Mouse (Mus musculus) G1E (cell line): ENCODE data around the gene Tuba1a. TPM values are rescaled to one million over a fixed set of nuclear protein-coding genes. Genes with fewer than 3 reads are reported as not detected.
A peak's percentile ranks its signal among the peaks of the same experiment; 100 is the strongest.

Experiments used
- ATAC-seq: 2 replicates; pipeline ENCODE4 v1.8.0; 2016; ENCODE audit warnings: mild to moderate bottlenecking; ENCODE audit not compliant: insufficient number of reproducible peaks, poor library complexity, low FRiP score, severe bottlenecking; ENCODE audit errors: extremely low read depth
- DNase-seq: peaks from one replicate; pipeline ENCODE4 v3.0.0; 2012; ENCODE audit warnings: low spot score
- H3K27me3 ChIP-seq: 2 replicates; pipeline ENCODE4 v1.6.1; 2012; ENCODE audit warnings: mild to moderate bottlenecking, low read length, inconsistent platforms; ENCODE audit not compliant: insufficient read depth
- H3K36me3 ChIP-seq: replicated peaks from 2 replicates; pipeline ENCODE3; 2012; ENCODE audit warnings: mild to moderate bottlenecking, inconsistent platforms
- H3K4me1 ChIP-seq: 2 replicates; pipeline ENCODE4 v1.6.1; 2012; ENCODE audit warnings: low read depth, low read length, inconsistent platforms, mixed read lengths; ENCODE audit not compliant: insufficient read depth
- H3K4me3 ChIP-seq: 2 replicates; pipeline ENCODE4 v1.5.1; 2012; ENCODE audit warnings: low read depth, mild to moderate bottlenecking, inconsistent platforms, low read length, moderate library complexity, mixed read lengths
- H3K9me3 ChIP-seq: replicated peaks from 2 replicates; pipeline ENCODE4 v1.6.1; 2012; ENCODE audit warnings: inconsistent platforms
- CTCF ChIP-seq: IDR thresholded peaks from 2 replicates; pipeline ENCODE4 v1.5.1; 2012; ENCODE audit warnings: low read depth, low read length, inconsistent platforms, mixed read lengths
- GATA1 ChIP-seq: IDR thresholded peaks from 2 replicates; pipeline ENCODE4 v1.6.1; 2012; ENCODE audit warnings: borderline replicate concordance, low read length, inconsistent platforms, mixed read lengths
- GATA2 ChIP-seq: IDR thresholded peaks from 2 replicates; pipeline ENCODE4 v1.6.1; 2012; ENCODE audit warnings: low read depth, low read length, inconsistent platforms, borderline replicate concordance
- POLR2AphosphoS5 ChIP-seq: IDR thresholded peaks from 2 replicates; pipeline ENCODE4 v1.6.1; 2012; ENCODE audit warnings: low read depth, low read length, inconsistent platforms; ENCODE audit not compliant: insufficient replicate concordance
- TAL1 ChIP-seq: conservative IDR thresholded peaks from 2 replicates; pipeline ENCODE4 v1.6.1; 2012; ENCODE audit warnings: low read depth, low read length, inconsistent platforms, mixed read lengths
- polyA plus RNA-seq: library from polyadenylated mRNA; stranded (reverse); fragments of >175 nt; gene quantifications from 2 replicates; pipeline ENCODE4 v1.2.3, GENCODE M21; 2012
- total RNA-seq, 2 experiments: library from RNA; stranded (forward) in 1 of 2; stranded (reverse) in 1 of 2; fragments of 200-1000 nt in 1 of 2; fragments of >200 nt in 1 of 2; fragmentation: Nextera tagmentation in 1 of 2; gene quantifications; 2 replicates each; pipeline ENCODE4 v1.2.3; 2014 to 2017

Tuba1a gene
- total and polyA plus RNA-seq, 3 experiments = 3.3 to 35.9 (median 22.3) TPM

DNA sequence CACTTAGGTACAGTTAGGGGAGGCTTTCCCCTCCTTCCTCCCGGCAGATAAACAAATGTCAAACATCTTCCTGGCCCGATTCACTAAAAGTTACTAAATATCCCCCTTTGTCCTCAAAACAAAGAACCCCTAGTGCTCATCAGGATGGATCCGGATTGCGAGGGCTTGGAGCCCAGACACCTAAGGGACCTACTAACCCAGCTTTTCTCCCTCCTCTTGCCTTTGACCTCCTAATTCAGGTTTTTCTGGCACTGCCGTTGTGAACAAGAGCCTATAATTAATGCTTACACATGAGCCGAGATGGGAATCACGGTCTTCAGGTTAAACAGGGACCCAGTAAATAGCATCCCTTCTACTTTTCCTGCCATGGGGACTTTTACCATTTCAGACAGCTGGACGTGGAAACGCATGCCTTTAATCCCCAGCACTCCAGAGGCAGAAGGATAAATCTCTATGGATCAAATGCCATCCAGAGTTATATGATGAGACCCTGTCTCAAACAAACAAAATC, 38.1 kb upstream of the Tuba1a start:
- Histone ChIP-seq H3K36me3 (no peaks in the 10 kb centered on the region), H3K4me3 (no peak overlapping the region; the same call in 1 of the 2 replicates), H3K27me3 (no peaks in the 10 kb centered on the region; the same call in 1 of the 2 replicates), H3K9me3 (no peaks in the 10 kb centered on the region), H3K4me1 (peaks cover 48% of the 10 kb centered on the region)
- ATAC-seq = no peak
- no peak for DNase-seq
- TF ChIP-seq CTCF = no peak

DNA sequence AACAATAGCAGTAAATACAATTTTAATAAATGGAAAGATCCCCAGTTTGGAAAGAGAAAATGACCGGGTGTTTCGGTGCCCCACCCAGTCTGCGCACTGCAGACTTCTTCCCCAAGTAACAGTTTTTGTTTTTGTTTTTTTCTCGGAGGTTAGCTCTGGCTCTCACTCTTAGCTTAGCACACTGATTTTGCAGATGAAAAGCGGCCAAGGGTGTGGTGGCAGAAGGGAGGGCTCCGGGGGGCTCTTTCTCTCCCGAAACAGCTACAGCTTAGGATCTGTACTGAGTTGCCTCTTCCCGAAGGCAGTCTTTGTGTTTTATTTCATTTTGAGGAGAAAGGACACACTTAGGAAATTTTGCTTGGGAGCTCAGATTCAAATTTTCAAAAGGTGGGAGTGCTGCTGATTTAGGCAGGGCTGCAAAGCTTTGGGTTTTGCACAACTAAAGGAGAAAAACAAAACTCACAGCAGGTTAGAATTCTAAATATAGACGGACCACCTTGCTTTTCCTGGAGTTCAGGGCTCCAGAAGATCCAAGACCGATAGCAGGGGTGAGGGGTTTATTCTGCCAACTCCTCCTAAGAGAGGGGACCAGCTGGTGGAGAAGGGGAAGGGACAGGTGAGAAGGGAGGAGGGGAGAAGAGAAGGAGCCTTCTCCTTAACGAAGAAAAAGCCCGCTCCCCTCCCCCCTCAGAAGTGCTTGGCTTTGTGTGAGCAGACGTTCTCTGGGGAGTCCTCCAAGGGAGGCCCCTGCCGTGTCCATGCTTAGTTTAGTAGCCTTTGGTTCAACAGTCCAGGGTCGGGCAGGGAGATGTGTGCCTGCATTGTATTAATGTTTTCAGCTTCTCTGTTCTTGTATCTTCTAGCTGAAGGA, 37.4 kb upstream of the Tuba1a start:
- H3K4me3 ChIP-seq = no peak overlapping the region; the same call in 1 of the 2 replicates

GRCm38 (mm10) chr15:98989701-98990430, 36.4 kb upstream of the Tuba1a start:
- ATAC-seq = no peak
- Histone ChIP-seq H3K36me3 (no peaks in the 10 kb centered on the region), H3K4me1 (peaks cover 55% of the 10 kb centered on the region), H3K9me3 (no peaks in the 10 kb centered on the region), H3K4me3 (no peak overlapping the region; the same call in 1 of the 2 replicates), H3K27me3 (no peaks in the 10 kb centered on the region; the same call in 1 of the 2 replicates)
- TF ChIP-seq CTCF (no peak), POLR2AphosphoS5 (no peak), GATA2 (no peak), GATA1 (no peak), TAL1 (no peak)
- no peak for DNase-seq

More for the DNA sequence above, 37.4 kb upstream of the Tuba1a start:
- Histone ChIP-seq H3K9me3 (no peaks in the 10 kb centered on the region), H3K27me3 (no peaks in the 10 kb centered on the region; the same call in 1 of the 2 replicates), H3K36me3 (no peaks in the 10 kb centered on the region), H3K4me1 (peaks cover 48% of the 10 kb centered on the region)
- ATAC-seq (no peak), DNase-seq (peak; percentile 32)
- TF ChIP-seq GATA1 (no peak), GATA2 (no peak), POLR2AphosphoS5 (no peak), TAL1 (no peak), CTCF (no peak)

DNA sequence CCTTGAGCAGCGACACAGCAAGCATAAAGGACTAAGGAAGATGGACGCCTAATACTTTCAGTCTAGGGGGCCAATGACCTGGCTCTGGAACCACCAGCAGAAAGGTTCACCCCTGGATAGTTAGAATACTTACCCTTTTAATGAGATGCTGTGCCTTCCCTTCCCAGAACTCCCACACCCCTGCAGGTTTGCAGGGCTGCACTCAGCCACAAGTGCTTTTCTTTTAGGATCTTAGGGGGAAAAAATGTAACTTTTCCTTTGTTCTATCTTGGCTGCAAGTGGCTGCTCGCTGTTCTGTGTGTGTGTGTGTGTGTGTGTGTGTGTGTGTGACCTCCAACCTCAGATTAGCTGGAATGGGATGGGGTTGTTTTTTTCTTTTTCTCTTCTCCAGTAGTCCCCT, 35.3 kb upstream of the Tuba1a start:
- no peaks in the 10 kb centered on the region; the same call in 1 of the 2 replicates for H3K27me3 ChIP-seq
- H3K4me3 ChIP-seq = no peak overlapping the region
- no peak for DNase-seq
- H3K36me3 ChIP-seq = no peaks in the 10 kb centered on the region
- no peaks in the 10 kb centered on the region for H3K9me3 ChIP-seq
- TF ChIP-seq CTCF (no peak), GATA2 (no peak), GATA1 (no peak), POLR2AphosphoS5 (no peak), TAL1 (no peak)
- no peak for ATAC-seq
- peaks cover 50% of the 10 kb centered on the region for H3K4me1 ChIP-seq

GRCm38 (mm10) chr15:98987661-98988181, 34.2 kb upstream of the Tuba1a start:
- H3K27me3 ChIP-seq = no peaks in the 10 kb centered on the region; the same call in 1 of the 2 replicates
- no peak for TF ChIP-seq TAL1
- no peak for TF ChIP-seq GATA1
- TF ChIP-seq CTCF = no peak
- H3K4me1 ChIP-seq = peaks cover 49% of the 10 kb centered on the region
- H3K9me3 ChIP-seq = no peaks in the 10 kb centered on the region
- no peaks in the 10 kb centered on the region for H3K36me3 ChIP-seq
- no peak for ATAC-seq
- DNase-seq = no peak
- H3K4me3 ChIP-seq = no peak overlapping the region

- ATAC-seq (no peak), DNase-seq (no peak)
- Histone ChIP-seq H3K27me3 (no peaks in the 10 kb centered on the region; the same call in none of the 2 replicates), H3K36me3 (no peaks in the 10 kb centered on the region), H3K4me3 (no peak overlapping the region), H3K9me3 (no peaks in the 10 kb centered on the region), H3K4me1 (peaks cover 43% of the 10 kb centered on the region)
- TF ChIP-seq POLR2AphosphoS5 = no peak
- TF ChIP-seq GATA2 = no peak
- TF ChIP-seq GATA1 = no peak
- TF ChIP-seq TAL1 = no peak
- no peak for TF ChIP-seq CTCF
Observed at GRCm38 (mm10) chr15:98987077-98987630, 33.7 kb upstream of the Tuba1a start.
